Mouse (Mus musculus) stomach, postnatal 0 days (tissue): ENCODE data around the gene Syngr1. TPM values are rescaled to one million over a fixed set of nuclear protein-coding genes. Genes with fewer than 3 reads are reported as not detected.

Experiments used
- ATAC-seq: fragments of 200-750 bp; cut with Nextera tagmentation; 2 replicates; pipeline ENCODE4 v1.8.0; 2017; ENCODE audit not compliant: low FRiP score, low TSS enrichment
- DNase-seq: peaks from one replicate; pipeline ENCODE4 v3.0.0-alpha.2; 2016; ENCODE audit warnings: low spot score
- H3K27ac ChIP-seq: fragments of 300-500 bp; sonication (generic); replicated peaks from 2 replicates; pipeline ENCODE4 v1.5.1; 2014; ENCODE audit warnings: mild to moderate bottlenecking, control low read depth
- H3K27me3 ChIP-seq: fragments of 300-500 bp; sonication (generic); 2 replicates; pipeline ENCODE4 v1.6.1; 2014; ENCODE audit warnings: low read length; ENCODE audit not compliant: control insufficient read depth, insufficient read depth
- H3K36me3 ChIP-seq: fragments of 300-500 bp; sonication (generic); 2 replicates; pipeline ENCODE4 v1.6.1; 2014; ENCODE audit warnings: low read length, mixed read lengths; ENCODE audit not compliant: control insufficient read depth, insufficient read depth
- H3K4me1 ChIP-seq: fragments of 300-500 bp; sonication (generic); replicated peaks from 2 replicates; pipeline ENCODE4 v1.6.1; 2014; ENCODE audit warnings: antibody characterized with exemption; ENCODE audit not compliant: control insufficient read depth, insufficient read depth
- H3K4me2 ChIP-seq: fragments of 300-500 bp; sonication (generic); replicated peaks from 2 replicates; pipeline ENCODE4 v1.6.1; 2014; ENCODE audit warnings: low read depth, mild to moderate bottlenecking, control low read depth, moderate library complexity
- H3K4me3 ChIP-seq: fragments of 300-500 bp; sonication (generic); 2 replicates; pipeline ENCODE4 v1.5.1; 2014; ENCODE audit warnings: low read depth, low read length, control low read depth
- H3K9ac ChIP-seq: fragments of 300-500 bp; sonication (generic); 2 replicates; pipeline ENCODE4 v1.6.1; 2014; ENCODE audit warnings: mild to moderate bottlenecking, low read length, control low read depth, mixed read lengths
- H3K9me3 ChIP-seq: fragments of 300-500 bp; sonication (generic); 2 replicates; pipeline ENCODE4 v1.6.1; 2016; ENCODE audit warnings: low read length; ENCODE audit not compliant: control insufficient read depth
- CTCF ChIP-seq: IDR thresholded peaks from 2 replicates; pipeline ENCODE4 v1.5.1; 2016; ENCODE audit warnings: antibody characterized with exemption, low read depth, mild to moderate bottlenecking, moderate library complexity
- EP300 ChIP-seq: optimal IDR thresholded peaks from 2 replicates; pipeline ENCODE3; 2016; ENCODE audit warnings: antibody characterized with exemption
- WGBS: fragments of 180-500 bp; shearing (Covaris S2); extraction: QIAGEN DNeasy Blood & Tissue Kit; methylation state at CpG from one replicate; pipeline ENCODE4 v1.1.7; 2014; 5-methylcytosine and 5-hydroxymethylcytosine counted together
- polyA plus RNA-seq: library from polyadenylated mRNA; unstranded; fragments of >200 nt; fragmentation: Nextera tagmentation; extraction: Ambion mirVana; gene quantifications from 2 replicates; pipeline ENCODE4 v1.2.1, GENCODE M21; 2015

Gene Syngr1
- polyA plus RNA-seq, 1 experiment from 2014 or later, result 53.7 TPM

DNA sequence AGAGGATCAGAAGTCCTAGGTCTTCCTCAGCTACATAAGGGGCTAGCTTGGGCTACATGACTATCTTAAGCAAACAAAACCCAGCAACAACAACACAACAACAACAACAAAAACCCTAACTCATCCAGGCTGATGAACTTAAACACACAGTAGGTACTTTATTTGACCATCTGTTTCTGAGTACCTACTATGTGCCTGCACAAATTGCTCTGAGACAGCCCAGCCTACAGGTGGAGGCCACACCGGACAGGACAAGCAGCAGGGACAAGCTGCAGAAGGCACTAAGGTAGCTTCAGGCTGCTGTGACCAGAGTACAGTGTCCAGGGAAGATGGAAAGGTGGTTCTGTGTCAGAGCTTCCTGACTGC lies 17.9 kb upstream of the Syngr1 start:
- DNase-seq, result no peak
- no peaks in the 10 kb centered on the region for H3K27me3 ChIP-seq
- TF ChIP-seq CTCF, result no peak
- no peak for TF ChIP-seq EP300
- peaks cover 2% of the 10 kb centered on the region; the same call in 1 of the 2 replicates for H3K4me1 ChIP-seq
- H3K27ac ChIP-seq, result no peak overlapping the region
- H3K9ac ChIP-seq, result no peak overlapping the region
- no peak overlapping the region for H3K4me2 ChIP-seq
- H3K4me3 ChIP-seq, result no peak overlapping the region
- no peak for ATAC-seq
- 93% methylated on average over 1 of the region's 1 CpGs for WGBS
- no peaks in the 10 kb centered on the region for H3K9me3 ChIP-seq
- H3K36me3 ChIP-seq, result peaks cover 9% of the 10 kb centered on the region

DNA sequence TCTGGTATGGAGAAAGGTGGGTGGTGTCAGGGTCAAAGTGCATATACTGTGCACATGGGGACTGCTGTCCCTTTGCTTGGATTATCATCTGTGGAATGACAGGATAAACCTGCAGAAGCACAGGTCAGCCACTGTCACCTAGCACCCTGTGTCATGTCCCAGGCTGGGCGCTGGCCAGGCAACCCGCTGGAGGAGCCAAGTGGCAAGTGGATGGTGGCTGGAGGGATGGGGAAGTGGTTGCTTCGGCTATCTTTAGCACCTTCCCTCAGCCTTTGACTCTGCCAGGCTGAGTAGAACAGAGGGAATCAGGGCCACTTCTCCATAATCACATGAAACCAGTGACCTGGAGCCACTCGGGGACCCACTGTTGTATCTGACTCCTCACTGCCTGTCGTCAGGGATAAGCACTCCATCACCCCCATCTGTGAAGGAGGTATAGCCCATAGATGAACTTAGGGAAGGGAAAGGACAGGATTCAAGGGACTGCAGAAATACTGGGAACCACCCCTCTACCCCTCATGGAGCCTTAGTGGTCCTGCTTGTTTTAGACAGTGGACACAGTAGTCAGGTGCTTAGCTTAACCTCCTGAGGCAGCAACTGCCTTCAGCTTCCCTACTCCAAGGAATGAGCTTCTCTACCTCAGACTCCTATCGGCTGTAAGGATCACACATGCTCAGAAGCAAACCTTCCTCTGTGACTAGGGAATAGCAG lies 16.3 kb upstream of the Syngr1 start:
- no peaks in the 10 kb centered on the region for H3K9me3 ChIP-seq
- DNase-seq (no peak), ATAC-seq (no peak)
- H3K36me3 ChIP-seq, result peaks cover 15% of the 10 kb centered on the region
- no peak for TF ChIP-seq EP300
- WGBS, result 64% methylated on average over 6 of the region's 6 CpGs
- no peak overlapping the region for H3K9ac ChIP-seq
- peaks cover 2% of the 10 kb centered on the region; the same call in 1 of the 2 replicates for H3K4me1 ChIP-seq
- H3K27me3 ChIP-seq, result no peaks in the 10 kb centered on the region
- H3K4me3 ChIP-seq, result no peak overlapping the region
- no peak overlapping the region for H3K4me2 ChIP-seq
- peak overlapping the region; percentile 79 for H3K27ac ChIP-seq

DNA sequence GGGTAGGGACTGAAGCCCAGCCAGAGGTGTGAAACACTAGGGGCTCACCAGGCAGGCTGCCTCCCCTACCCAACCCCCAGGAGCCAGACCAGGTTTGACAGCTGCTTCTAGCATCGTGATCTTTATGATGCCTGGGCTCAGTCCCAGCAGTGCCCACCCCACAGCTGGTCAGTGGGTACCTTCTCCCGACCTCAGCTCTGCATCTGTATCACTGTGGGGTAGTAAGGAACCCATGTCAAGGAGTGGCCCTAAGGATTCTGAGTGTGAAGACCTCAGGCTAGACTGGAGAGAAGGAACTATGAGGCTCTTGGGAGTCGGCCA lies 15.8 kb upstream of the Syngr1 start:
- DNase-seq (no peak), ATAC-seq (no peak)
- H3K9me3 ChIP-seq, result no peaks in the 10 kb centered on the region
- no peaks in the 10 kb centered on the region for H3K27me3 ChIP-seq
- H3K4me3 ChIP-seq, result no peak overlapping the region
- peaks cover 2% of the 10 kb centered on the region; the same call in 1 of the 2 replicates for H3K4me1 ChIP-seq
- no peak overlapping the region for H3K4me2 ChIP-seq
- peaks cover 21% of the 10 kb centered on the region for H3K36me3 ChIP-seq
- TF ChIP-seq CTCF, result no peak
- TF ChIP-seq EP300, result no peak
- H3K9ac ChIP-seq, result 0 out of 2 replicates have a peak overlapping the region, but pooled peaks have one; percentile 18
- peak overlapping the region; percentile 79 for H3K27ac ChIP-seq
- 21% methylated on average over 3 of the region's 3 CpGs for WGBS

DNA sequence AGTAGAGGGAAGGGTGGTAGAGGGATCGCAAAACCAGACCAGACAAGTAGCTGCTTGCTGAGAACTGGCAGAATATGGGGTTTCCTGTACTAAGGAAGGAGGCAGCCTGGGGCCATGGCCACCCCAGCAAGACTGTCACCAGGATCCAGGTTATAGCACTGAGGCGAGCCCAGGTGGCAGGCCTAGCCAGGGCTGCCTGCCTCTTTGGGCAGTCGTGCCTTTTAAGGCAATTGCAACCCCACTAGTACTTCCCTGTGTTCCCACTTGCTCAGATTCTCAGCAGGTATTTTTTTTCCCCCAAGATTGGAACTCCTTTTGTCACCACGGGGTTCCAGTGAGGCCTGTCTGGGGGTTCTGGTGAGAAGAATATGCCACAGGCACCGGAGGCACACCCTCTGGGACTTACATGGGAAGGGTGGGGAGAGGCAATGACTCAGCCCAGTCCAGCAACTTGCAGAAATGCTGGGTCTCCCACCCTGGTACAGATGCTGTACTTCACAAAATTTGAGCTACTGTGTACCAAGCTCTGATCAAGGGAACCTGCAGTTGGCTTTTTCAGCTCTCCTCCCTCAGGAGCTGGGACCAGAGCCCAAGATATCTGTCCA lies 15.3 kb upstream of the Syngr1 start:
- Histone ChIP-seq H3K27ac (peak overlapping the region; percentile 79), H3K4me3 (no peak overlapping the region), H3K9me3 (no peaks in the 10 kb centered on the region), H3K27me3 (no peaks in the 10 kb centered on the region), H3K9ac (peak overlapping the region; percentile 18; the same call in 1 of the 2 replicates), H3K36me3 (peaks cover 23% of the 10 kb centered on the region), H3K4me2 (no peak overlapping the region), H3K4me1 (peaks cover 2% of the 10 kb centered on the region; the same call in 1 of the 2 replicates)
- DNase-seq, result peak; percentile 53
- TF ChIP-seq CTCF (no peak), EP300 (no peak)
- WGBS, result 28% methylated on average over 5 of the region's 5 CpGs
- ATAC-seq, result peak; percentile 54

DNA sequence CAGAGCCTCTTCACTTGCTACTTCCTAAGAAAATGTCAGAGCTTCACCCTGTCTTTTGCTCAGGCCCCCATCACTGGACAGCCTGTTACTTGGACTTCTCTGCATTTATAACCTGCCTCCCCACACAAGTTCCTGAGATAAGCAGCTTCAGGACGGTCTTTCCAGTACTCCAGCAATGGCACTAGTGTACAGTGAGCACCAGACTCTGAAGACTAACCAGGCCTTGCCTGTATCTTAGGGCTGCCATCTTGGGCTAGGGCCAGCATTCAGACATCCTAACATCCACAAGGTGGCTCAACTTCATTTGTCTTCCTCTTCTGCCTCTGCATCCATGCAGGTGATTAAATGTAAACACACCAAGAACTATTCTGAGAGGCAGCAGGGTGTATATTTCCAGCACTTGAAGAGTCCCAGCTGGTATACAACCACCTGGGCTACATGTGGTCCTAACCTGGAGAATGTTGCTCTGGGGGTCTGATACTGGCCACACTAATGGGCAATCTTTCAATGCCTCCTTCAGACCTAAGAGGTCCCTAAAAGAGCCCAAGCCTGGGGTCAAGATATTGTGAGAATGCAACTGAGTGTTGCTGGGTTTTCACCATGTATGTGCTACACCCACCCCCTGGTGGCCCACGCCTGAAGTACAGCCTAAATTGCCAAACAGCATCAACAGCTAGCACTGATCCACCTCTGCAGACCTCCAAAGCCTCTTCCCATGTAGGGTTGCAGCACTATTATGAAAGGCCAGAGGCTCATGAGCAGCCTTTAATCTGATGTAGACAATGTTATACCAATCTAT lies 14.6 kb upstream of the Syngr1 start:
- Histone ChIP-seq H3K9ac (no peak overlapping the region), H3K27ac (peak overlapping the region; percentile 79), H3K27me3 (no peaks in the 10 kb centered on the region), H3K36me3 (peaks cover 29% of the 10 kb centered on the region), H3K4me2 (no peak overlapping the region), H3K9me3 (no peaks in the 10 kb centered on the region), H3K4me3 (no peak overlapping the region), H3K4me1 (peaks cover 2% of the 10 kb centered on the region; the same call in 1 of the 2 replicates)
- peak; percentile 38 for ATAC-seq
- TF ChIP-seq EP300 (no peak), CTCF (peak; percentile 88)
- WGBS, result 4% methylated on average over 2 of the region's 2 CpGs
- DNase-seq, result peak; percentile 81
